Mouse (Mus musculus): ENCODE measurements around the gene Cst12.

DNA sequence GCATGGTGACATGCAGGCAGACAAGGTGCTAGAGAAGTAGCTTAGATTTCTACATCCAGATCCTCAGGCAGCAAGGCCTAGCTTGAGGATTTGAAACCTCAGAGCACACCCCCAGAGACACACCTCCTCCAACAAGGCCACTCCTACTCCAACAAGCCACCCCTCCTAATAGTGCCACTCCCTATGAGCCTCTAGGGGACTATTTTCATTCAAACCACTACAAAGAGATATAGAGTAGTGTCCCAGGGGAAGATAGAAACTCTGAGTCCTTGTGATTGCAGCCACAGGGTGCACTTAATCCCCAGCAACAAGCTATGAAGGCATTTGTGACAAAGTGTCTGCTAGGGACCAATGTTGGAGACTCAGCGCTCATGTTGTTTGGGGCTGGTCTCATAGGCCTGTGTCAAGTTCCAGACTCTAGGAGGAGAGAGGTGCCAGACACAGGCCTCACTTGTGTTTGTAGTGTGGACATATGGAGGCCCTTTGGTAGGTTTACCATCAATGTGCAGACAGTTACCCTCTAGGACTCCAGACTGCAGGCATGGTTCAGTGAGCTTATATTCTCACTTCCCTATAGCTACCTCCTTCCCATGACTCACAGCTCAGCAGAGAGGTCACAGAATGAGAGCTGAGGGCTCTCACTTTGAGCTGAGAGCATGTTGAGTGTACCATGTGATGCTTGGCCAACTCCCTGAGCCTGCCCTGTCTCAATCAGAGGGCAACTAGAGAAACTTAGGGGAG lies 25.3 kb upstream of the Cst12 start:
- no peak for TF ChIP-seq CTCF (IDR thresholded peaks at IDR 0.05; ENCODE audit: low read depth)
- no peak for TF ChIP-seq EP300 (IDR thresholded peaks at IDR 0.05; ENCODE audit: low read depth)

All from heart, postnatal 0 days (tissue).